Mouse (Mus musculus): ENCODE data around the gene Brox.

DNA sequence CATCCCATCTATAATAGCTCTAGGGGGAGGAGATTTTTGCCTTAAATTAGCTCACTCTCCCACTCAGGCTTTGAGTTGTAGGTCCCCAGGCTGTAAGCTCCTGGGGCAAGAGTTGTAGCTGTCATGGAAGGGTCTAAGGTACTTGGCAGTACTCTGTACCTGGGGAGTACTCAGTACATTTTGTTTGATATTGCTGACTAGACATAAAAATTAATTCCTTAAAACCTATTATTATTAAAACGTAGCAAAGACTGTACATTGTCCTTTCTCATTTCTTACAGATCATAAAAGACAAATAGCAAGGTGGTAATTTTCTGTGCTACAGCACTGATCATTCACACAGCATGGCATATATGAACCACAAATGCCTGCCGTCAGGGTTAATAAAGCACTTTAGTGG, 26.9 kb upstream of the Brox start:
- TF ChIP-seq POLR2A (IDR thresholded peaks at IDR 0.05; ENCODE audit: insufficient read length, low read depth) (no peak), E2F4 (IDR thresholded peaks at IDR 0.05; ENCODE audit: insufficient read depth) (no peak), MYOD1 (IDR thresholded peaks at IDR 0.05; ENCODE audit: control insufficient read depth in 1 of 3, insufficient read length in 2 of 3, low read depth in 2 of 3) (no peak), TCF12 (IDR thresholded peaks at IDR 0.05; ENCODE audit: insufficient read depth, poor library complexity, severe bottlenecking) (no peak), TCF3 (IDR thresholded peaks at IDR 0.05; ENCODE audit: insufficient read length, low read depth) (no peak), USF1 (IDR thresholded peaks at IDR 0.05; ENCODE audit: low read depth) (no peak), MAX (IDR thresholded peaks at IDR 0.05; ENCODE audit: low read depth) (no peak), MYOG (IDR thresholded peaks at IDR 0.05; ENCODE audit: control insufficient read depth in 1 of 3, insufficient read depth in 1 of 3, insufficient read length in 2 of 3, low read depth in 2 of 3) (no peak)
